Mouse (Mus musculus) megakaryocyte, embryonic 14.5 days (primary cell): ENCODE results near the gene Gm28043.

ENCODE experiments used
- FLI1 ChIP-seq: IDR thresholded peaks from 2 replicates; pipeline ENCODE4 v1.6.1; 2012; ENCODE audit warnings: low read length, inconsistent platforms, mixed read lengths
- GATA1 ChIP-seq: IDR thresholded peaks from 3 replicates; pipeline ENCODE4 v1.6.1; 2012; ENCODE audit warnings: mixed read lengths, low read length, inconsistent platforms, borderline replicate concordance

DNA sequence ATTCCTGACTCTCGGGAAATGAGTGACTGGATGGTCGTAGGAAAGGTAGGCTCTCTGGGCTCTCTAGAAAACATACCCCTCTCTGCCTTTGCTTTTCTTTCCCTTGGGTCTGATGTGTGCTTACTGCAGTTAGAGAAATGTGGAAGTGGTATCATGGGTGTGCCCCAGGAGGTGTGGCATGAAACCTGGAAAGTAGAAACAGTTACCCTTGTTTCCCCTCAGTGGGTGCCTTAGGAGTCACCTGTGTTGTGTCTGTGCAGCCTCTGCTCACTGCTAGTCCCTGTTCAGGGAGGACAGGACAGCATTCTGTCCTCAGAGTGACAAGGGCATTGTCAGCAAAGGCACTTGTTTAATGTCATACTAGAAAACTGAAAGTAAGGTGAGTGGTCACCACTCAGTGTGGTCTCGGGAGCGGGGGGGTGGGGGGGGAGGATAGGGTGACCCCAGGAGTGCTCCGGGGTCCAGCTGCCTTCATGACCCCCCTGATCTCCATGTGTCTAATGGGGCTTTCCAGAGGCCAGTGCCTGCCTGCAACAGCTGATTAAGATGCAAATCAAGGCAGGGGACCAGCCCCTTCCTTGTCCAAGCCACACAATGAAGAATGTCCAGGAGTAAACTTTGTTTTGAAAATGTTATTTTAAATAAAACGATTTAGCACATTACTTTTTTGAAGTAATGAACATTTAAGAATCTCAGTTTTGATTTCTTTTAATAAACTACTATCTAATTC is 64.5 kb downstream of the Gm28043 start:
- TF ChIP-seq GATA1 = no peak
- no peak for TF ChIP-seq FLI1
